Mouse (Mus musculus): ENCODE measurements around the gene Zbtb32. TPM values are rescaled to one million over a fixed set of nuclear protein-coding genes. Genes with fewer than 3 reads are reported as not detected.

The Zbtb32 gene
- polyA plus RNA-seq, 1 experiment from 2014 or later, result 0.36 TPM

GRCm38 (mm10) chr7:30586455-30587020 is 12.2 kb downstream of the Zbtb32 start:
- H3K36me3 ChIP-seq (replicated peaks), result peaks cover 38% of the 10 kb centered on the region

DNA sequence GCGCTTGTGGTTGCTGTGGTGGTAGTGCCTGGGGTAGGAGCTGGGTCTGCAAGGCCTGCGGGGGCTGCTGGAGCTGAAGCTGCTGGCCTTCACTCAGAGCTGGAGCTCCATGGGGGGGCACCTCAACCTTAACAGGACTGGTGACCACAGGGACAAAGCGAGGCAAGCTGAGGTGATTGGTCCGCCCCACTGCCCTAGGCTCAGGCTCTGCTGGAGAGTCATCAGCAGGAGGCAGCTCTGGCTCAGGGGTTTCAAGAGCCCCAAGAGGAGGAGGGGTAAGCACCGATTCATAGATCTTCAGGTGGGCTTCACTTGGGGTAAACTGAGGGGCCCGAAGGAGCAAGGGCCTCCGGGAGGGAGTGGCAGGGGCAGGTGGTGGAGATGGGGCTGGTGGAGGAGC is 13.5 kb downstream of the Zbtb32 start:
- 96% methylated on average over 7 of the region's 7 CpGs for WGBS
- ATAC-seq (replicated peaks), result no peak
- H3K27ac ChIP-seq, result no peak overlapping the region
- peaks cover 21% of the 10 kb centered on the region for H3K4me1 ChIP-seq
- H3K4me2 ChIP-seq, result no peak overlapping the region
- peaks cover 50% of the 10 kb centered on the region for H3K36me3 ChIP-seq (replicated peaks)
- H3K27me3 ChIP-seq (replicated peaks), result no peaks in the 10 kb centered on the region
- H3K9ac ChIP-seq, result no peak overlapping the region
- H3K4me3 ChIP-seq, result no peak overlapping the region
- H3K9me3 ChIP-seq, result no peaks in the 10 kb centered on the region

More at GRCm38 (mm10) chr7:30586455-30587020, 12.2 kb downstream of the Zbtb32 start:
- Histone ChIP-seq H3K4me3 (peak overlapping the region; percentile 57; the same call in 1 of the 2 replicates), H3K9me3 (no peaks in the 10 kb centered on the region), H3K27me3 (replicated peaks) (no peaks in the 10 kb centered on the region), H3K9ac (no peak overlapping the region), H3K4me1 (peaks cover 21% of the 10 kb centered on the region), H3K27ac (no peak overlapping the region), H3K4me2 (peak overlapping the region; percentile 86)
- no peak for ATAC-seq (replicated peaks)
- 90% methylated on average over 28 of the region's 28 CpGs for WGBS

DNA sequence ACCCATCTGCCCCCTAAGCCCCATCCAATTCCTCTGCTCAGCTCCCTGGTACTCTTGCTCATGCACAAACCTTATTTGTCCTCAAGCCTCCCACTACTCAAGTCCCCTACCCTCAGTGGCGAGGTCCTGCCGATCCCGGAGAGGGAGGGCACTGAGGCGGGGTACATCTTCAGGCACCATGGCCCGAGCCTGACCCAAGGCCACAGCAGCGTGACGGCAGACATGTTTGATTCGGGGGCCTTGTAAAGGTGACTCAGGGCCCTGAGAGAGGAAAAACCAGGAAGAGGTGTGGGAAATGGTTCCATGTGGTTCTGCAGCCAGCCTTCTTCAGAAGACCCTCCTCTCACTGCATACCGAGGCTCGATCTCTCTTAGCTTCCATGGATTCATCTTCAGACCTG is 14.4 kb downstream of the Zbtb32 start:
- 93% methylated on average over 10 of the region's 10 CpGs for WGBS
- Histone ChIP-seq H3K27ac (no peak overlapping the region), H3K36me3 (replicated peaks) (peaks cover 59% of the 10 kb centered on the region), H3K4me1 (peaks cover 16% of the 10 kb centered on the region), H3K9me3 (no peaks in the 10 kb centered on the region), H3K4me3 (no peak overlapping the region), H3K4me2 (no peak overlapping the region), H3K27me3 (replicated peaks) (no peaks in the 10 kb centered on the region), H3K9ac (no peak overlapping the region)
- ATAC-seq (replicated peaks), result no peak

- Histone ChIP-seq H3K4me1 (peaks cover 3% of the 10 kb centered on the region), H3K27me3 (replicated peaks) (no peaks in the 10 kb centered on the region), H3K4me3 (no peak overlapping the region), H3K4me2 (no peak overlapping the region), H3K27ac (no peak overlapping the region), H3K9me3 (no peaks in the 10 kb centered on the region), H3K36me3 (replicated peaks) (peaks cover 87% of the 10 kb centered on the region), H3K9ac (no peak overlapping the region)
- 96% methylated on average over 16 of the region's 16 CpGs for WGBS
- no peak for ATAC-seq (replicated peaks)
Observed at GRCm38 (mm10) chr7:30581547-30581946, 17.2 kb downstream of the Zbtb32 start.

- no peaks in the 10 kb centered on the region for H3K27me3 ChIP-seq (replicated peaks)
- no peak overlapping the region for H3K27ac ChIP-seq
- no peak overlapping the region for H3K9ac ChIP-seq
- 96% methylated on average over 8 of the region's 8 CpGs for WGBS
- H3K4me3 ChIP-seq, result no peak overlapping the region
- H3K9me3 ChIP-seq, result no peaks in the 10 kb centered on the region
- no peak overlapping the region for H3K4me2 ChIP-seq
- H3K4me1 ChIP-seq, result no peaks in the 10 kb centered on the region
- peaks cover 92% of the 10 kb centered on the region for H3K36me3 ChIP-seq (replicated peaks)
- ATAC-seq (replicated peaks), result no peak
Observed at GRCm38 (mm10) chr7:30579950-30580349, 18.8 kb downstream of the Zbtb32 start.

DNA sequence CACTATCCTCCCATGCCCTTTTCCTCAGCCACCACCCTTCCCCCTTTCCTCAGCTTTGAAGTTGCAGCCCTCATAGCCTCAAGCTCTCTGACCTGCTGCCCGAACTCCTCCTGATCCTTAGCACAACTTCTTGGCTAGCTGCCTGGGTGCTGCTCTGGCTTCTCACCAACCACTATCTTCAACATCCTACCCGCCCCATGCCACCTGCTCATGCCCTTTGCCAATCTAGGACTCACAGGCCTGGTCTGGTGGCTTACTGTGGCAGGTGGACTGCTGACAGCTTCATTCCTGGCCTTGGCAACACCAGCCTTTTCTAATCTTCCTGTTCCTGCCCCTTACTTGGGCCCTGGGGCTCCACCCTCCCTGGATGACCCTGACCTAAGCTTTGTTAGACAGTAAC is 25.7 kb downstream of the Zbtb32 start:
- Histone ChIP-seq H3K27me3 (replicated peaks) (no peaks in the 10 kb centered on the region), H3K4me3 (no peak overlapping the region), H3K9ac (no peak overlapping the region), H3K27ac (no peak overlapping the region), H3K4me2 (no peak overlapping the region), H3K9me3 (no peaks in the 10 kb centered on the region), H3K4me1 (no peaks in the 10 kb centered on the region), H3K36me3 (replicated peaks) (peaks cover 95% of the 10 kb centered on the region)
- ATAC-seq (replicated peaks), result no peak
- WGBS, result 80% methylated on average over 2 of the region's 2 CpGs

DNA sequence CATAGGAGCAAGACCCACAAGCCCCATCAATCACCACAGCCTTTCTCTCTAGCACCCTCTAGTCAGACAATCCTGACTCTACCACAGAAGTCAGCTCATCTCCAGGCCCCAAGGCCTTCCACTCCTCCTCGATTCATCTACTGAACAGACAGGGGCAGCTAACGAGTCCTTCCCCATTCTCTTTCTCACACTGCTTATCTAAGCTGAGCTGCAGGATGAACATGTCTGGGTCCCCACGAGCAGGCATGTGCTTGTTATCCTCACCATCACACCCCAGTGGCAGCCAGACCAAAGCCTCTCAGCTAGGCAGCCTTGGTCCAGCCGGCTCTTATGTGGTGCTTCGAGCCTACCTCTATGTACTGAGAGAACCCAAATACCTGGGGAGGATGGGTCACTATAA is 26.3 kb downstream of the Zbtb32 start:
- Histone ChIP-seq H3K27me3 (replicated peaks) (no peaks in the 10 kb centered on the region), H3K9me3 (no peaks in the 10 kb centered on the region), H3K4me2 (no peak overlapping the region), H3K4me3 (no peak overlapping the region), H3K4me1 (no peaks in the 10 kb centered on the region), H3K9ac (no peak overlapping the region), H3K27ac (no peak overlapping the region), H3K36me3 (replicated peaks) (peaks cover 92% of the 10 kb centered on the region)
- ATAC-seq (replicated peaks), result no peak
- WGBS, result 92% methylated on average over 5 of the region's 5 CpGs

DNA sequence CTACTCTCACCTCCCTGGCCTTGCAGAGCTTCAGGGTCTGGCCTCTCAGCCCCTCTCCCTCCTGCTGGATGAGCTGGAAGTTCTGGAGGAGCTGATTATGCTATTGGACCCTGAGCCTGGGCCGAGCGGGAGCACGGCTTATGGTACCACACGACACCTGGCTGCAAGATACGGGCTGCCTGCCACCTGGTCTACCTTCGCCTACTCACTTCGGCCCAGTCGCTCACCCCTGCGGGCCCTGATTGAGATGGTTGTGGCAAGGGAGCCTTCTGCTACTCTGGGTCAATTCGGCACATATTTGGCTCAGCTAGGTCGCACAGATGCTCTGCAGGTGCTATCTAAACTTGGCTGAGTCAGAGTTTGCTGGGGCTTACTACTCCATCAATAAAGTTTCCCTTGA is 31.2 kb downstream of the Zbtb32 start:
- Histone ChIP-seq H3K4me2 (no peak overlapping the region), H3K9me3 (no peaks in the 10 kb centered on the region), H3K9ac (no peak overlapping the region), H3K27ac (no peak overlapping the region), H3K36me3 (replicated peaks) (peaks cover 56% of the 10 kb centered on the region), H3K4me3 (no peak overlapping the region), H3K27me3 (replicated peaks) (no peaks in the 10 kb centered on the region), H3K4me1 (peaks cover 9% of the 10 kb centered on the region)
- no peak for ATAC-seq (replicated peaks)
- 90% methylated on average over 11 of the region's 11 CpGs for WGBS

DNA sequence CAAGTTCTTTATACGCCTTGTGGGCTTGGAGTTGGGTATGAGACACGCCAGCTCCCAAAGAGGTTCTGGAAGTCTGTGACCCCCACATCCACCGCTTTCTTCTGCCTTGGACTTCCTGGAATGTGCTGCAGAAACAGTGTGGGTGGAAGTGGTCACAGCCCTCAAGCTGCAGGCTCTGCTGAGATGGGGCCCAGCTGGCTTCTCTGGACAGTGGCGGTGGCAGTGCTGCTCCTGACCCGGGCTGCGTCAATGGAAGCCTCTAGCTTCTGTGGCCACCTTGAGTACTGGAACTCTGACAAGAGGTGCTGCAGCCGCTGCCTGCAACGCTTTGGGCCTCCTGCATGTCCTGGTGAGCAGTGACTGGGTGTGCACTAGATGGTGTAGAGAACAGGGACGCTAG is 32.7 kb downstream of the Zbtb32 start:
- Histone ChIP-seq H3K36me3 (replicated peaks) (peaks cover 43% of the 10 kb centered on the region), H3K9me3 (no peaks in the 10 kb centered on the region), H3K27ac (no peak overlapping the region), H3K4me1 (peaks cover 15% of the 10 kb centered on the region), H3K4me2 (no peak overlapping the region), H3K4me3 (no peak overlapping the region), H3K9ac (no peak overlapping the region), H3K27me3 (replicated peaks) (no peaks in the 10 kb centered on the region)
- no peak for ATAC-seq (replicated peaks)
- 92% methylated on average over 9 of the region's 9 CpGs for WGBS

- Histone ChIP-seq H3K36me3 (replicated peaks) (peaks cover 34% of the 10 kb centered on the region), H3K9ac (no peak within 1 kb of the TSS), H3K27me3 (replicated peaks) (no peaks in the 10 kb centered on the region), H3K27ac (no peak within 1 kb of the TSS), H3K9me3 (no peaks in the 10 kb centered on the region), H3K4me2 (peak within 1 kb of the TSS; percentile 89), H3K4me1 (peaks cover 19% of the 10 kb centered on the region), H3K4me3 (no peak within 1 kb of the TSS)
- 92% methylated on average over 12 of the region's 12 CpGs for WGBS
- ATAC-seq (replicated peaks), result no peak
Observed at GRCm38 (mm10) chr7:30564970-30565571, 33.6 kb downstream of the Zbtb32 start, which contains the start of gene Igflr1. Gene Igflr1 (plus strand): TSS chr7:30565427.

DNA sequence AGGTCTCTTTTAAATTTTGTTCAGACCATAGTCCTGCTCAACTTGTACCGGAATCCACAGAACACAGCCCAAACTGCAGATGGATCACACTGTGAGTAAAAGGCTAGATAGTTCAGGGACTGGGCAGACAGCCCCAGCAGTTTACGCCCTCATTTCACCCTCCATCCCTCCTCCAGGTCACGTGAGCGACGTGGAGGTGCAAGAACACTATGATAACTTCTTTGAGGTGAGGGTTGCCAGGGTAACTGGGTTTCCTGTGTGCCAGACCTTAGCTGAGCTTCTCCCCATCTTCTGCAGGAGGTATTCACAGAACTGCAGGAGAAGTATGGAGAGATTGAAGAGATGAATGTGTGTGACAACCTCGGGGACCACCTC is 34.8 kb downstream of the Zbtb32 start:
- H3K27me3 ChIP-seq (replicated peaks), result no peaks in the 10 kb centered on the region
- WGBS, result 30% methylated on average over 6 of the region's 6 CpGs
- no peak for ATAC-seq (replicated peaks)
- no peaks in the 10 kb centered on the region for H3K9me3 ChIP-seq
- peak overlapping the region; percentile 96 for H3K27ac ChIP-seq
- peak overlapping the region; percentile 95 for H3K4me3 ChIP-seq
- H3K4me2 ChIP-seq, result peak overlapping the region; percentile 89
- peaks cover 24% of the 10 kb centered on the region for H3K4me1 ChIP-seq
- peaks cover 22% of the 10 kb centered on the region; the same call in 1 of the 2 replicates for H3K36me3 ChIP-seq (replicated peaks)
- peak overlapping the region; percentile 84 for H3K9ac ChIP-seq

DNA sequence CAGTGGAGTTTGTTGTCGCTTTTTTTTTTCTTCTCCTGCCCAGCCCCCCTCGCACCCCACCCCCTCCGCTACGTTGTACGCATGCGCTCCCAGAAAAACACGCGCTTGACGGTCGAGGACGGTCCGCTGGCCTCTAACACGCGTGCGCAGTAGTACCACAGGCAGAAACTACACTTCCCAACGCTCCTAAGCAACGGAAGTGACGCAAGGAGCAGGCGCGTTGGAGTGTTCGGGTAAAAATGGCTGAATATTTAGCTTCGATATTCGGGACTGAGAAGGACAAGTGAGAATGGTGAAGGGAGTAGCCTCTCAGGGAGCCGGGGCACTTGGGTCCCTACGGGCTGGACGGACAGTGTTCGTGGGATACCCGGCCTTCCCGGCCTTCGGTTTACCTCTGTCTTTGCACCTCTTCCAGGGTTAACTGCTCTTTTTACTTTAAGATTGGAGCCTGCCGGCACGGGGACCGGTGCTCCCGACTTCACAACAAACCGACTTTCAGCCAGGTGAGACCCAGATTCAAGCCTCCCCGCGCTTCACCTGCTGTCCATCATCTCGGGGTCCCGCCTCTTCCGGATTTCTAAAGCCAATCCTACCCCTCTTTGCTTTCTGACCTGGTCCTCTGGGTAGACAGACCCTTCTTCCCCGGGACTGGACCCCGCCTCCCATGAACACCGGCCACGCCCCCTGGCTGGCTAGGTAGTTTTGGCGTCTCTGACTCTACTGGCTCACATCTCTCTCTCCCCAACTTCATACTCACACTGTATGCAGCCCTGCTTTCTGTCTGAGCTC is 35.4 kb downstream of the Zbtb32 start, which contains the start of the genes U2af1l4, Gm49396 and Psenen:
Gene U2af1l4, plus strand, starts transcription at position 185 of the 789 bp plus-strand sequence.
Gene Gm49396, plus strand, starts transcription at position 228 of the 789 bp plus-strand sequence.
Gene Psenen, minus strand, starts transcription at position 511 of the 789 bp plus-strand sequence.
- WGBS, result under 1% methylated on average over 45 of the region's 45 CpGs
- no peaks in the 10 kb centered on the region for H3K9me3 ChIP-seq
- peak within 1 kb of the TSS; percentile 96 for H3K27ac ChIP-seq
- peak within 1 kb of the TSS; percentile 95 for H3K4me3 ChIP-seq
- no peaks in the 10 kb centered on the region for H3K27me3 ChIP-seq (replicated peaks)
- peak; percentile 89 for ATAC-seq (replicated peaks)
- H3K36me3 ChIP-seq (replicated peaks), result peaks cover 16% of the 10 kb centered on the region; the same call in 1 of the 2 replicates
- H3K9ac ChIP-seq, result peak within 1 kb of the TSS; percentile 84
- peak within 1 kb of the TSS; percentile 89 for H3K4me2 ChIP-seq
- peaks cover 30% of the 10 kb centered on the region for H3K4me1 ChIP-seq

Data from midbrain, embryonic 15.5 days (tissue).